Mouse (Mus musculus): ENCODE measurements at regions not wholly inside any gene's neighbourhood (a gene's known extent, or its start where the extent isn't known, plus 50 kb on each side); places are given as distances from the start of the nearest gene placed in this dataset.

DNA sequence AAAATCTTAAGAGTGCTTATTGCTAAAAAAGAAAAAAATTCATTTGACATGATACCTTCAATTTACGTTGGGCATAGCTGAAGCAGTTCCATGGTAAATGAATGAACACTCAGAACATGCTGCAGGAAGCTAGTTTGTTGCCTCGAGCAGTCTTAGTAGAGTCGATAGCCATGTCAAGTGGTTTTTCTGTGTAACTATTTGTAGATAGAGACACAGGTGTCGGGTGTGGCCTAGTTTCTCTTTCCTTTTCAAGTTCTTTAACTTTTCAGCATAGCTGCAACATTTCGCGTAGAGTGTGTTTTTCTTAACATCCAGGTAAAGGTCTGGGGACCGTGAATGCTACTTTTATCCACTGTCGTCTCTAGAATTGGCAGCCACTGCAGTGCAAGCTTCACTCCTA lies 53.5 kb upstream of the Cand1 start:
- H3K9ac ChIP-seq: no peak overlapping the region
- H3K36me3 ChIP-seq (ENCODE audit: insufficient read depth): no peaks in the 10 kb centered on the region
- no peak overlapping the region for H3K4me2 ChIP-seq
- H3K27ac ChIP-seq (ENCODE audit: low read depth): no peak overlapping the region
- no peaks in the 10 kb centered on the region for H3K4me1 ChIP-seq (ENCODE audit: insufficient read depth)
- DNase-seq (no peak), ATAC-seq (ENCODE audit: insufficient read depth) (no peak)
- no peaks in the 10 kb centered on the region for H3K27me3 ChIP-seq (ENCODE audit: insufficient read depth, low read length)
- WGBS: 79% methylated on average over 8 of the region's 8 CpGs
- no peaks in the 10 kb centered on the region for H3K9me3 ChIP-seq (ENCODE audit: low read depth, low read length)
- H3K4me3 ChIP-seq (ENCODE audit: low read depth, low read length): no peak overlapping the region
- TF ChIP-seq CTCF (IDR thresholded peaks at IDR 0.05; ENCODE audit: low read depth): no peak

Data from lung, embryonic 14.5 days (tissue).